Mouse (Mus musculus) thymus, adult 2 months (tissue): ENCODE measurements around the gene Gm20696.

Experiments used
- CTCF ChIP-seq: fragments of 200-500 bp; IDR thresholded peaks from 2 replicates; pipeline ENCODE4 v1.5.1; 2012; ENCODE audit warnings: mild to moderate bottlenecking, control low read depth, low read length, moderate library complexity, borderline replicate concordance; ENCODE audit not compliant: control insufficient read depth, poor library complexity, insufficient read depth; ENCODE audit errors: extremely low read depth
- POLR2A ChIP-seq: fragments of 200-500 bp; IDR thresholded peaks from 2 replicates; pipeline ENCODE4 v1.6.1; 2012; ENCODE audit warnings: mild to moderate bottlenecking, low read length, control low read depth, moderate library complexity; ENCODE audit not compliant: control insufficient read depth, poor library complexity, insufficient read depth; ENCODE audit errors: extremely low read depth

GRCm38 (mm10) chr6:99359765-99360499, 306.7 kb downstream of the Gm20696 start:
- no peak for TF ChIP-seq CTCF
- no peak for TF ChIP-seq POLR2A
